Mouse (Mus musculus) cortical plate, adult 2 months (tissue): ENCODE results near the gene Tfap2a. TPM values are rescaled to one million over a fixed set of nuclear protein-coding genes. Genes with fewer than 3 reads are reported as not detected.

Experiments used
- H3K27ac ChIP-seq: fragments of 200-500 bp; 2 replicates; pipeline ENCODE4 v1.5.1; 2012; ENCODE audit warnings: low read length, control low read depth, inconsistent platforms; ENCODE audit not compliant: insufficient read depth
- H3K4me1 ChIP-seq: fragments of 200-500 bp; 2 replicates; pipeline ENCODE4 v1.6.1; 2011; ENCODE audit warnings: low read length; ENCODE audit not compliant: control insufficient read depth, insufficient read depth
- H3K4me3 ChIP-seq: fragments of 200-500 bp; 2 replicates; pipeline ENCODE4 v1.5.1; 2011; ENCODE audit warnings: mild to moderate bottlenecking, low read length, control low read depth; ENCODE audit not compliant: insufficient read depth
- CTCF ChIP-seq: fragments of 200-500 bp; IDR thresholded peaks from 2 replicates; pipeline ENCODE4 v1.5.1; 2011; ENCODE audit warnings: mild to moderate bottlenecking, control low read depth, low read length; ENCODE audit not compliant: insufficient read depth; ENCODE audit errors: extremely low read depth
- POLR2A ChIP-seq: fragments of 200-500 bp; IDR thresholded peaks from 2 replicates; pipeline ENCODE4 v1.6.1; 2011; ENCODE audit warnings: mild to moderate bottlenecking, low read length, control low read depth; ENCODE audit not compliant: insufficient read depth; ENCODE audit errors: extremely low read depth
- polyA plus RNA-seq: library from polyadenylated mRNA; depleted of rRNA; stranded (reverse); fragments of >200 nt; gene quantifications from 2 replicates; pipeline ENCODE4 v1.2.3, GENCODE M21; 2012

Tfap2a gene
- polyA plus RNA-seq, 1 experiment, result 0.23 TPM

DNA sequence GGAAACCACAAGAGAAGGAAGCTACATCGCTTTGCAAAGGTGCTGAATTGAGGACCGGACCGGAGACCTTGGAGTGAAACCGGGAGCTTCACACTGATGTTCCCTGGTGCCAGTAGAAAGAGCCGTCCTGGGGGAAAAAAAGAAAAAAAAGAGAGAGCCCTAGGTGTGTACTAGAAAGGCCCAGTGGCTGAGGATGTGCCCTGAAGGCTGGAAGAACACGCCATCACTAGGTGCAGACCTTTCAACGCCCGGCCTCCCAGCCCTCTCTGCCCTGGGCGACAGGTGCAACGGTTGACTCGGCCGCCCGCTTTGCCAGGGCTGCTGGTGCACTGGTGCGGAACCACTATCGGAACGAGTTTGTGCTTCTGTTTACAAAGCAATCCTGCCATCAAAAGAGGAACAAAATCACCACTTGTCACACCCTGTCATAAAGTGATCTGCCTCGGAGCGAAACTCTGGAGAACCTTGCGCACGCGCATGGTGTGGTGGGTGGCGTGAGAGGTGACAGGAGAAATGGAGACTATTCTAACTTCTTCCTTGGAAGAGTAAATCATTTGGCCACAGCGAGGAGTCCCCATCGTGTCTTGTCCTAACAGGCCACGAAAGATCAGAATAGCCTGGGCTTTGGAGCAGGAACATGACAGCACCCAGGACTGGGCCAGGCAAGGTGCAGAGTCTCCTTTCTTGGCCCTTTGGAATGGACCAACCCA lies 3.8 kb upstream of the Tfap2a start:
- no peak overlapping the region for H3K4me3 ChIP-seq
- no peak for TF ChIP-seq CTCF
- TF ChIP-seq POLR2A, result no peak

DNA sequence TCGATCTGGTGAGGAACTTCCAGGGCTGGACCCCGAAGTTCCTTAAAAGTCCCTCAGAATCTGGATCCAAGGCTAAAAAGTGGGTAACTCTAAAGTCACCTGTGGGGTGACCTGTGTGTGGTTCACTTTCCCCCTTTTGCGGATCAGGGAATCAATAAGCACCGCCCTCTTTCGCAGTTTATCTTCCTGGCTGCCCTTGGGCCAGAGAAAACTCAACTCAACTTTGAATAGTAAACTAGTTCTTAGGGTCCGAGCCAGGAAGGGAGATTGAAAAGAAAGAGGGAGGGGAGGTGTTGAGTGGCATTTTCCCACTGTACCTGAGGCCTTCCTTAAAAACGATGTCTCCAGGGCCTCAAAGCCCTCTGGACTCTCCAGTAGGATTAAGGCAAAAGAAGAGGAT lies 3.3 kb upstream of the Tfap2a start:
- H3K4me3 ChIP-seq, result no peak overlapping the region
- H3K27ac ChIP-seq, result no peak overlapping the region
- H3K4me1 ChIP-seq, result no peaks in the 10 kb centered on the region
- TF ChIP-seq CTCF, result no peak
- TF ChIP-seq POLR2A, result no peak

More for the DNA sequence above, 3.8 kb upstream of the Tfap2a start:
- Histone ChIP-seq H3K27ac (no peak overlapping the region), H3K4me1 (no peaks in the 10 kb centered on the region)

DNA sequence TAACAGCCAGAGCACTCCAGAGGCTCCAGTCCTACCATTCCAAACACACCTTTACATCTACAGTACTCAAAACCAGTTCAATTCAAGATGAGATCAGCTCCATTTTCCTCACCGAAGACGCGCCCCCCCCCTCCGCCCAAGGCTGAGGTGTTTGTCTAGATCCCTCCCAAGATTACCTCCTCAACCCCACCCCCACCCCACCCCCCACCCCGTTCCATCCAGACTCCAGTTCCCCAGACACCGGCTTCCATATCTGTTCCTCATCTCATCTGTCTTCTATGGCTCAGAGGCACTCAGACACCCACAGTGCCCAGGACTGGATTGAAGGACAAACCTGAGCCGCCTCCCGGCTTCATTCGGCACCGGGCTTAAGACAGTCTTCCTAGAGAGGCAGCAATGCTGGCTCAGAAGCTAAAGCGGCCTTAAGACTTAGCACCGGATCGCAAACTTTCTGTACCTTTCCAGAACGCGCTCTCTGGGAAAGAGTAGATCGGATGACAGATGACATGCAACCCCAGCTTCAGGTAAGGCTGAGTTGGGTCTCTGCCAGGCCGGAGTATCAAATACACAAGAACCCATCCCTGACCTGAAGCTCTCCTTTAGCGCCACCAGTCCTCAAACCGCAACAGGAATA lies 2.7 kb upstream of the Tfap2a start:
- TF ChIP-seq POLR2A (no peak), CTCF (no peak)
- Histone ChIP-seq H3K4me1 (no peaks in the 10 kb centered on the region), H3K27ac (no peak overlapping the region), H3K4me3 (no peak overlapping the region)

GRCm38 (mm10) chr13:40739901-40740300 lies 1.7 kb upstream of the Tfap2a start:
- Histone ChIP-seq H3K27ac (no peak overlapping the region), H3K4me1 (no peaks in the 10 kb centered on the region), H3K4me3 (no peak overlapping the region)
- TF ChIP-seq CTCF (no peak), POLR2A (no peak)

- no peak overlapping the region for H3K27ac ChIP-seq
- no peaks in the 10 kb centered on the region for H3K4me1 ChIP-seq
- TF ChIP-seq POLR2A (no peak), CTCF (no peak)
- H3K4me3 ChIP-seq, result no peak overlapping the region
Measured at GRCm38 (mm10) chr13:40739121-40739650, 1.0 kb upstream of the Tfap2a start.

GRCm38 (mm10) chr13:40737761-40738160 lies 415 bp downstream of the Tfap2a start:
- H3K27ac ChIP-seq, result no peak overlapping the region

GRCm38 (mm10) chr13:40737099-40737498 lies 1.1 kb downstream of the Tfap2a start:
- H3K4me1 ChIP-seq, result no peaks in the 10 kb centered on the region
- no peak overlapping the region for H3K27ac ChIP-seq
- no peak overlapping the region for H3K4me3 ChIP-seq
- TF ChIP-seq CTCF (no peak), POLR2A (no peak)

More at GRCm38 (mm10) chr13:40737761-40738160, 415 bp downstream of the Tfap2a start:
- Histone ChIP-seq H3K4me3 (no peak overlapping the region), H3K4me1 (no peaks in the 10 kb centered on the region)
- TF ChIP-seq POLR2A (no peak), CTCF (no peak)

DNA sequence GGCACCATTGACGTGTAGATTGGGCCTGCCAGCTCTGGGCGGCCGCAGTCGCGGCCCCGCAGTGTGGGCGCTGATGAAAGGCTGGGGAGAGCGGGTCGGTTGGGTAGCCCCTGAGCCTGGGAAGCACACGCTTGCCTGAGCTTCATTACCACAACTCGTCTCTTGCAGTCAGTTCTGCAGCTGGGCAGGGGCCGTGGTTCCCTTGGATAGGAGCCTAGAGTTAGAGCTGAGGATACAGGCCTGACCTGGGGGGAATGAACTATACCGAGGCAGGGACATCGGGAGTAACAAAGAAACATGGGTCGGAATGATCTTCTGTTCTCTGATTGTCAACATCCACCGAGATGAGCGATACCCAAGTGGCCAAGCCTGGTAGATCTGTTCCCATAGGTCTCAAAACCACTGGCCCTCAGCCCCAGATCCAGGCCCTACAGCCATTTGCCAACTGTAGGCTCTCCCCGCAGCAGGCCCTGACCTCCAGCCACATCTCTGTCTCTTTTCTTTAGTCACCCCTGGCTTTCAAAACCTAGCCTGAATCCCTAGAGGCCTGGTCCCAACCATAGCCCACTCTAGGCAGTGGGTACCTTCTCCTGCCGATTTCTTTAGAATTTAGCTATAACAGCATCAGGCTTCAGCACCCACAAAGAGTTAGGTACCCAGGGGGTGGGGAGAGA lies 1.9 kb downstream of the Tfap2a start:
- TF ChIP-seq CTCF, result no peak
- no peak for TF ChIP-seq POLR2A
- no peaks in the 10 kb centered on the region for H3K4me1 ChIP-seq
- H3K4me3 ChIP-seq, result no peak overlapping the region
- H3K27ac ChIP-seq, result no peak overlapping the region

GRCm38 (mm10) chr13:40735416-40736106 lies 2.6 kb downstream of the Tfap2a start:
- no peaks in the 10 kb centered on the region for H3K4me1 ChIP-seq
- no peak overlapping the region for H3K27ac ChIP-seq
- H3K4me3 ChIP-seq, result no peak overlapping the region
- no peak for TF ChIP-seq CTCF
- TF ChIP-seq POLR2A, result no peak
